Mouse (Mus musculus) kidney, adult 8-10 months (tissue): ENCODE measurements at regions not wholly inside any gene's neighbourhood (a gene's known extent, or its start where the extent isn't known, plus 50 kb on each side); places are given as distances from the start of the nearest gene placed in this dataset.
"Not testable (repeated sequence)": the region's sequence is repeated elsewhere in the genome, so short reads cannot be mapped to it uniquely, and the experiment has no call there.

Source experiments
- DNase-seq, 2 experiments: peaks; one replicate each; pipeline ENCODE4 v3.0.0; 2022

DNA sequence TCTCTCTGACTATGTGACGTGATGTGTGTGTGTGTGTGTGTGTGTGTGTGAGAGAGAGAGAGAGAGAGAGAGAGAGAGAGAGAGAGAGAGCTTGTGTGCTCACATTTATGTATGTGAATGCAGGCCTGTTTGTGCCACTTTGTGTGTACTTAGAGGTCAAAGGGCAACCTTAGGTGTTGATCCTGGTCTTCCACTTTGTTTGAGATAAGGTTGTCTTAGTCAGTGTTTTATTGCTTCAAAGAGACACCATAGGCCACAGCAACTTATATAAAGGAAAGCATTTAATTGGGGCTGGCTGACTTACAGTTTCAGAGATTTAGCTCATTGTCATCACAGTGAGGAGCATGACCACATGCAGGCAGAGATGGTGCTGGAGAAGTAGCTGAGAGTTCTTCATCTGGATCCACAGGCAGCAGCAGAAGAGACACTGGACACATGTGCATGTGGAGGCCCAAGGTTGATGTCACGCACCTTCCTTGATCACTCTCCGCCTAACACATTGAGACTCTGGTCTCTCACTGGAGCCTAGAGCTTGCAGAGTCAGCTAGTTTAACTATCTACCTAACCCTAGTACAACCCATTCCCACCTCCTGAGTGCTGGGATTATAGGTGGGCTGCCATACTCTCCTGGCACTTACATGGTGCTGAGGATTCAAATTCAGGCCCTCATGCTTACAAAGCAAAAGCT, 85.9 kb upstream of the Eif4g2 start:
- not testable (repeated sequence) for DNase-seq

DNA sequence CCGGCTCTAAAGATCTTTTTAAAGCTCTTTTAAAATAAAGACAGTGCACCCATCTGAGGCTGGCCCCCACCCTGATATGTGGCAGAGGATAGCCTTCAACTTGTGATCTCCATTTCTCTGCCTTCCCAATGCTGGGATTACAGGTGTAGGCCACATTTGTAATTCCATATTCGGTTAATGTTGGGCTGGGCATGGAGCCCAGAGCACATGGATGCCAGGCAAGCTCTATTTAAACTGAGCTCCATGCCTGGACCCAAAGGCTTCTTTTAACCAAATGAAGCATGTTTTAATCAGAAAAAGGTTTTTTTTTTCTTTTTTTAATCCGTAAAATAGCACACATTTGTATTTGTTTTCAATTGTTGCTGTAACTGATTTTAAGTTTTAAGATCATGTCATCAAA, 82.2 kb upstream of the Eif4g2 start:
- DNase-seq, result no peak

DNA sequence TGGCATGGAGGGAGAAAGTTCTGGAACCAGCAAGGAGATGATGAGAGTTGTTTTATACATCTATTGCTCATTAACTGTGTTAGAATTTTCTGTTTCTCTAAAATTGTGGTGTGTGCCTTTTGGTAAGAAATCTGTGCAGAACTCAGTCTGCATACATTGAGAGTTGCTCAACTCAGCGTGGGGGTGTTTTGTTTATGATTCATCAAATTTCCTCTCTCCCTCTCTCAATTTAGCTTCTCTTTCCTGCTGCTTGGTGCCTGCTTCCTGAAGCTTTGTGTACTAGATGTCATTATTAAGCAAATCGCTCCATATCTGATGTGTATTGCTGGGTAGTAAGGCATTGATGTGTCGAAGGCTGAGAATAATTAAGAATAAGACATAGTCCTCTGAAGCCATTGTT, 81.4 kb upstream of the Eif4g2 start:
- DNase-seq, result no peak

DNA sequence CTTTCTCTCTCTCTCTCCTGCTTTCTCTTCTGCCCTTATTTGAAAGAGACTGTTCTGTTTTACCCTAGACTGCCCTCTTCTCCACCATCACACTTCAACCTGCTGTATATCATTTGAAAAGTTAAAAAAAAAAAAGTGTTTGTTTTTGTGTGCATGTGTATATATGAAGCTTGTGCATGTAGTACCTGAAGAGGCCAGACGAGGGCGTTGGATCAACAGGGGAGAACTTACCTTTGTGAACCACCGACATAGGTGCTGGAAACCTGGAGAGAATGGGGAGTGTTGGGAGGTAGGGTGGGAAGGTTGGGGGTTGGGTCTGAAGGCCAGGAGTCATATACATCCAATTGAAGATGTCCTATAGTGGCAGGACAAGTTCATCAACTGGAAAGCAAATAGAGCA, 81.0 kb upstream of the Eif4g2 start:
- no peak for DNase-seq

DNA sequence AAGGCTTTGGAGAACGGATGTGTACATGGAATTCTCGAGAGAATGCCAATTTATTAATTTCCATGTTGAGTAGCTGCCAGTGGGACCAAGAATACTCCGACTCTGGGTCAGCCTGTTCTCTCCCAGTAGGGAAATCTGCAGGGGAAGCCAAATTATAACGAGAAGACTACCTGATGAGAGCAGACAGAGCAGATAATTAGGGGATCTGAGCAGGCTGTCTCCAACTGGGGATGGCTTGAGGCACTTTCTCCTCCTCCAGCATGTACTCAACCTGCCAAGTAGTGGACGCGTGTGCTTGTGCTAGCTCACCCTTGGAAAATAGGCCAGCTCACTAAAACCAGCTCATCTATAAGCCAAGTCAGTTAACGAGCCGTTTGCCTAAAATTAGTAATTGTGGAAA, 80.5 kb upstream of the Eif4g2 start:
- no peak for DNase-seq

DNA sequence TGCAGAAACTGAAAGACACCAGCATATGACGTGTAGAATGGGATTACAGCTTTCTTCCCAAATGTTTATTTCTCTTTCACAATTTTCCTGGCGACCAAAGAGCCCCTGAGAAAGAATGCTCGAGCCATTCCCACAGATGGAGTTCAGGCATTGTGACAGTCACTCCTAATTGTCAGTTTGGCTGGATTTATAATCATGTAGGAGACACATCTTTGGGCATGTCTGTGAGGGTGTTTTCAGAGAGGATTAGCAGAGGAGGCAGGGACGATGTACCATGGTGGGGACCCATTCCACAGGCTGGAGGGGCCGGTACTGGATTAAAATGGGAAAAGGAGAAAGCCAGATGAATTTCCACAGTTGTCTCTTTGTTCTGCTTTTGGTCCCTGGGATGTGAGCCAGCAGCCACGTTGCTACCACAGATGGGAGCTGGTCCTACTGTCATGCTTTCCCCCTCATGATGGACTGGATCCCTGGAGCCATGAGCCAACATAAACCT, 76.0 kb upstream of the Eif4g2 start:
- DNase-seq, result no peak

DNA sequence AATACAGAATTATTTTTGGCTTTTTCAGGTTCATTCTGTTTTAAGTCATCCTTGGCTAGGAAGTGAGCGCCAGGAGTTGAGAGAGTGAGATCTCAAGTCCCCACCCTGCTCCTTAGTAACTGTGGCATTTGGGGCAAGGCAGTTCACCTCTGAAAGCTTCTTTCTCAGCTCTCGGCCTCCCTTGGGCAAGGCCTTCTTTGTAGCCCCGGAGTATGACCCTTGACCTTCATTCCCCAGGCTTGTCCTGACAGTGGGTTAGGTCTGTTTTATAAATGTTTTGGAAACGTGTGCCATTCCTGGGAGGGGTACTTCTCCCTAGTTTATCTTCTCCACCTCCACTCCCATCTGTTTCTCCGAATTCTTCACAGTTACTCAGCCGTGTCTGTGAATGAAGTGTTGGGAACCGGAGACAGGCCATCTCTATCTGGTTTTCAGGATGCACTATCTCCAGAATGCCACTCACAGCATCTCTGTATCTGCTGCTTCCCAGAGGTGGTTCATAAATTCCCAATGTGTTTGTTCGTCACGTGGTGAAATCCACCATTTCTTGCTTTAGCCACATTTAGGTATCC, 75.0 kb upstream of the Eif4g2 start:
- no peak for DNase-seq

DNA sequence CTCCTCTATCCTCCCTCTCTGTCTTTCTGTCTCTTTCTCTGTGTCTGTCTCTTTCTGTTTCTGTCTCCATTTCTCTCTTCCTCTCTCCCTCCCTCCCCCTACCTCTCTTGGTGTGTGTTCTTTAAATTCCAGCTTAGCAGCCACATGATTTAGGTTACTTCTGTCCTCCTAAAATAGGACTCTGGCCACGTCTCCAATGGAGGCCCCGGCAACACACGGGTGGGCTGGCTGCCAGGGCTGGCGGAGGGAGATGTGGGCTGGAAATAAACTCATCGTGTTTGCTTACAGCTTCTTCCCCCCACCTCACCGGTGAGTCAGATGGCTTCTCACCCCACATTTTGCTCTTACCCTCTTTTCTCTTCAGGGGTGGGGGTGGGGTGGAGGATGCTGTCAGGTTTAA, 74.5 kb upstream of the Eif4g2 start:
- DNase-seq, result peak in 1 of 2 experiments; percentile 20

DNA sequence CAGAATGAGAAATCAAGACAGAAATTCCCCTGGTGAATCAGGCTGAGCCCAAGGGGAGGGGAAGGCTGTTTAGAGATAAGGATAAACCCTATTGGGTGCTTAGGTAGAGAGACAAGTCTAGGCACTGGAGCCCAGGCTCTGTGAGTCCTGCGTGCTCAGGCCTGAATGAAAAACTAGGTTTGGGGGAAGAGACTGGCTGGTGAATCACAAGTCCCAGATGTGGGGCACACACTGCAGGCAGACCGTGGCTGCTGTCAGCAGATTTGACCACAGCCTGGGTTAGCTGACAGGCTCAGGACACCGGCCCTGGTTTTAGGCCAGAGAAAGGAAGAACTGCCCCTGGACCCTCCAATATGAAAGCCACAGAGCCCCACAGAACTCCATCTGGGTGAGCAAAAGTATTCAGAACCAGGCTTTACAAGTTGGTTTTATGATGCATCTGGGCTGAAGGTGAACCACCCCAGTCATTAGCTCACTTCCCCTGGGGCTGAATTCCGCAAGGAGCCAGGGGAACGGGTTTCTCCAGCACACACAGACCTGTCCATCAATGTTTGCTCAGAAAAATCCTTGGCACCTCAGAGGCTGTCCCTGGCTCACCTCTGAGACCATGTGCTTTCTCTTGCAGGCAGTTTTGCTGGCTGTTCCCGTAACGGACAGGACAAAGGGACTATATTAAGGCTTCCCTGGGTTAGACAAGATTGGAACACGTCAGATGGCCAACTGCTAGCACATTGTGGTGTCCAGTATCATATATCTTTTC, 73.8 kb upstream of the Eif4g2 start:
- DNase-seq, result peak; percentile 19 to 48

DNA sequence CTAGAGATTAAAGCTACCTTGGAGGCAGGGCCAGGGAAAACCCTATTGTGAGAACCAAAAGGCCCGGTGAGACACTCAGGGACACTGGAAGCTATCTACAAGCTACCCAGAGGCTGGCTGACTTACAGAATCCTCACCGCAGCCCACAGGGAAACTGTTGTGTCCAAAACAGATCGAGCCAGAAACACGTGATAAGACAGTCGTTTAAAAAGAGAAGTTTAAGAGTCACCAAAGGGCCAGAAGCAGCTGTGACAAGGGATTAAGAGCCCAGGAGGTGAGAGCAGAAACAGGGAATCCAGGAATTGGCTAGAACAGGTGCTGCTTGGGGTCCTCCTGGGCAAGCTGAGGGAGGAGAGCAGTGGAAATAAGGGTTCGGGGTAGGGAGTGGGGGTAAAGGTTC, 73.2 kb upstream of the Eif4g2 start:
- no peak for DNase-seq

DNA sequence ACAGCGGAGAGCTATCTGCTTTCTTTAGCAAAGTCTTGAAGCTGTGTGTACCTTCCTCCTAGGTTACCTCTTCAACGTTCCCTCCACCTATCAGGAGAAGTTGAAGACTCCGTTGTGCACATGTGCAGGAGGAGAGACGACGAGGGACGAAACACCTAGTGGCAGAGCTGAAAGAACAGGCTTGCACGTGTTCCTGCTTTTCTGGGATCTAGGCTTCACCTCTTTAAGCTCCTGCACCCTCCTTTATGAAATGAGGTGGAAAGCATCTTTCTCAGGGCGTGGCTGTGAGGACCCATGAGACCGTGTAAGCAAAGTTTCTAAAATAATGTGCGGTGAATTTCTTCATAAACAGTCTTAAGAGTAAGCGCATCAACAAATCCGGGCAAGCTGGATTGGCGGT, 71.4 kb upstream of the Eif4g2 start:
- no peak for DNase-seq

DNA sequence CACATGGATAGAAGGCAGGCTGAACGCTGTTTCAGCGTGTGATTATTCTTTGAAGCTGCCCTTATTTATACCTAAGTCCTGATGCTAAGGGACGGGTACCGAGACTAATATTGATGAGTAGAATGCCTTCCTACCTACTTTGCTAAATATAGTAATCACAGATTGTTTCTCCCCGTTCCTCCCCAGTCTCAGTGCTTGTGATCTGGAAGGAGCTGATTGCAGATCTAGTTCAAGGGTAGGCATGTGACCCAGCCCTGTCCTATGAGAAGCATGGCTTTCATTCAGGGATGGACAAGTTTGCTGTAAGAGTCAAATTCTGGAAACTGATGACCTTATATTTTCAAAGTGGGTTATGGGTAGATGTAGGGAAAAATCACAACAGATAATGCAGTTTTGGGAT, 67.7 kb upstream of the Eif4g2 start:
- no peak for DNase-seq

DNA sequence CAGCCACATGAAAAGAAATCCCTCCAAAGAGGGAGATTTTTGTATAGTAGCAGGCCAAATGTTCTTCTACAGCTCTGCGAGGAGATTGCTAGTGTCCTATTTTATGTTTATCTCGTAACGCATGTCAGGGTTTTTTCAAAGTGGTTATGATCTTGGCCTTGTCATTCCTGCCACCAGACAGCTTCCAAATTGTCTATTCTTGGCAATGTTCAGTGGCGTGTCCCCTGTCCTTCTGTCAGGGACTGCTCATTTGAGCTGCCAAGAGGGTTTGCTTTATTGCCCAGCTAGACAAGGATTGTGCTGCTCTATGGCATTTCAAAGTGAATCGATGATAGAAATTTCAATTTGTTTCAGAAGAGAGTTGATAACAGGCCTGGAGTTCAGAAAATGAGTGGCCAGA, 67.3 kb upstream of the Eif4g2 start:
- no peak for DNase-seq

DNA sequence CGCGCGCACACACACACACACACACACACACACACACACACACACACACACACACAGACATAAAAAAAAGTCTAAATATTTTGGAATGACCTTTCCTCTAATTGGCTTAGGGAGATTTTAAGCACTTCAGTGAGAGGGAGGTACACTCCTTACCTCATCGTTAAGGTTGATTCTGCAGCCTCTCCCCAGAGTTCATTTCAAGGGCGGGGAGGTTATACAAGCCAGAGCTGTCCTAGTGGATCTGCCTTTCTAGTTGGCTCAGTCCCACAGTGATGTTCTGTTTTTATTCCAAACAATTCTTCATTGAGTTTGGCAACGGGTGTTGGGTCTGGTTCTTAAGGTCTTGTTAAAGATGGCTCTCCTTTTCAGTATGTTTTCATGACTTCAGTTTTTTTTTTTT, 64.8 kb upstream of the Eif4g2 start:
- no peak for DNase-seq

DNA sequence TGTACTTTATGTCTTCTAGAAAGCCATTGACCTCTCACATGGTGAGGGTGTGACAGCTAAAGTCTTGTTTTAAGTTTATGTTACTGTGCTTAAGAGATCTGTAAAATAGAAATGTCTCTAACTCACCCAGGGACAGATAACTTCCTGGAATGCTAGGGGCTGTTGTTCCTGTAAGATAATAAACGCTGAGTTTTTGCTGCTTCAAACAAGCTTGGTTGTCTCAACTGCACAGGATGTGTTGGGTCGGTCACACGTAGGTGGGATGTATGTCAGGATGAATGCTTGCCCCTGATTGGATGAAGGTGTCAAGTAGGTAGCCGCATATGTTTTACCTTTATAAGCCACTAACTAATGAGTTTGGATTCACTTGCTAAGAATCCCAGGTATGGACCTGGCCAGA, 63.8 kb upstream of the Eif4g2 start:
- DNase-seq, result no peak

DNA sequence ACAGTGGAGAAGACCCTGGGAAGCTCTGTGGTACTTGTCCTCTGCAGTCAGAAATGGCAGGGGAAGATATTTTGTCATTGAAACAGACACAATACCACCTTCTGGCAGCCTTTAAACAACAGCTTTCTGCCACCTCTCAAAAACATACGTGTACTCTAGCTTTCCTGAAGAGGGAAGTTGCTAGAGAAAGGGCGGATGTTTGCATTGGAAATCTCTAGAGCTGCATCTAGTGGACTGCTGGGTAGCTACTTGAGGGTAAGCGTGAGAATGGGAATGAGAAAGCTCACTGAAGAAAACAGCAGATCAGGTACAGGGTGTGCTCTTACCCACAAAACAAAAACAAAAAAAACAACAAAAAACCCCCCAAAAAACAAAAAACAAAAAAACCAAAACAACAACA, 61.4 kb upstream of the Eif4g2 start:
- no peak for DNase-seq

DNA sequence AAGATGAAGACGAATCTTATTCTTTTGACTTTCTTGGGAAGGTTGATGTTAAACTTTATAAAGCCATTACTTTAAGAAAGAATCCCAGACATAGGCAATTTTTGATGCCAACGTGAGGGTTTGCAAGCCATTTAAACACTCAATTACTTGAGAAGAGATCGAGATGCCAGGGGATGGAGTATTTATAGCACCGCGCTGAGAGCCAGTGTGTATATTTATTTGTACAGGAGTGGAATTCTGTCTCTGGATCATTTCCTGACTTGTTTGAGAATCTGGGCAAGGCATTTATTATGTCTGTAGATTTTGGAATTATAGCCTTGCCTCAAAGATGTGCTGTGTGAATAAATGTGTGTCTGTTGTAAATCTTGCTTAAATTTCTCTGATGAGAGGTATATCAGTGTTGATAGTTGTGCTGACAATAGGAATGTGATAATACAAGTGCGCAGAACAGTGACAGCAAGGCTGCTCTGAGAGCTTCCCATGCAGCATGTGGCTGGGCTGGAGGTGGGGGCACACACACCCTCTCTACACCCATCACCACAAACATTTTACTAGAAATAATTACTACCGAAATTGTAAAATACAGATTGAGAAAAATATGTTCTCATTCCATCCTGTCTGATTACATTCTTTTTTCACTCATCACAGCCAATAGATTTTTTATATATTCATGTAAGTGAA, 58.6 kb upstream of the Eif4g2 start:
- DNase-seq, result no peak

DNA sequence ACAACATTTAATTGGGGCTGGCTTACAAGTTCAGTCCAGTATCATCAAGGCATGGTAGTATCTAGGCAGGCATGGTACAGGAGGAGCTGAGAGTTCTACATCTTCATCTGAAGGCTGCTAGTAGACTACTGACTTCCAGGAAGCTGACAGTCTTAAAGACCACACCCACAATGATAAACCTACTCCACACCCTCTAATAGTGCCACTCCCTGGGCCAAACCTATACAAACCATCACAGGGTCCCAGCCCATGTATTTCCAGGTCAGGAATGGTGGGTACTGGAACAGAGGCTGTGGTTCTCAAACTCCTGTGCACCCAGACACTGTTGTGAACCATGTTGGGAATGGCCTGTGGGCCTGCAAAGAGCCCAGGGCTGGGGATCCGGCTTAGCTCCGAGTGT, 55.2 kb upstream of the Eif4g2 start:
- no peak for DNase-seq

DNA sequence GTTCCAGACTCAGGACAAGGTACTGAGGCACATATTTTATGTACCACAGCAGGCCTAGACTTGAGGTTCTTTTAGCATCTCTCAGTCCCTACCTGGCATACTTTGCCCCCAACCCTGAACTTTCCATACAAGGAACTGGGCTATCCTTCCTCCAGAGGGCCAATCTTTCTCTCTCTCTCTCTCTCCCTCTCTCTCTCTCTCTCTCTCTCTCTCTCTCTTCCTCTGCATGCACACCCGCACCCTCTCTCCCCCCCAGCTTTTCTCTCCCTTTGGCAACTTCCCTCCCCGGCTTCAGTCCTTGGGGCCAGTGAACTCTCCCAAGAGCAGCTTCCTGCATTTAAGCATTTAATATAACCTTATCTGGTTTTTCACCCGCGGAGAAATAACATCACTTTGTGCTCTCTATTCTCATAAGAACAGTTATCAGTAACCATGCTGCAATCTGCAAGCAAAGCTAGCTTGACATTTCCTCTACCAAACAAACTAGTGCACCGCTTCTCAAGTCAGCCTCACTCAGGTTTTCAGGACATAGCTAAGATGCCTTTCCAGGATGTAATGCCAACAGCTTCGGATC, 53.3 kb upstream of the Eif4g2 start:
- no peak for DNase-seq

DNA sequence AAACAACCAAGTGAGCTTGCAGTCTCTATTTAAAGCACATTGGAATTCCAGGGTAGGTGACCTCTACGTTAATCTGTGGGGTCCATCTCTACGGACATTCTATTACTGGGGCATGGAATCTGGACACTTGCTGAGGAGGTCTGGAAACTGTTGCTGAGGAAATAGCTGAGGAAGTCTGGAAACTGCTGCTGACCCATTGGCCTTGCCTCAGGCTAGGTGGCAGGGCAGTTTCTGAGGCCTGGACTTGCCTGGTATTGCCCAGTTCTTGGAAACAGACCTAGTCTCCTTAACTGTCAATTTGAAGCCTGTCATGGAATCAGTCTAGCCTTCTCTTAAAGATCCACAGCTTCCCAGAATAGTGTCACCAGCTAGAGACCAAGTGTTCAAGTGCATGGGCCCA, 51.7 kb upstream of the Eif4g2 start:
- DNase-seq, result no peak
